Mouse (Mus musculus) ES-E14 (cell line): ENCODE measurements around the gene Schip1. TPM values are rescaled to one million over a fixed set of nuclear protein-coding genes. Genes with fewer than 3 reads are reported as not detected.

ENCODE experiments used
- DNase-seq: peaks from one replicate; pipeline ENCODE4 v3.0.0-alpha.2; 2013; ENCODE audit warnings: low read depth, low spot score
- H3K27ac ChIP-seq: 2 replicates; pipeline ENCODE4 v1.5.1; 2012; ENCODE audit warnings: low read depth, mild to moderate bottlenecking, low read length, moderate library complexity, mixed read lengths; ENCODE audit not compliant: poor library complexity, insufficient read depth, severe bottlenecking
- H3K36me3 ChIP-seq: 2 replicates; pipeline ENCODE4 v1.6.1; 2012; ENCODE audit warnings: mild to moderate bottlenecking, low read length, moderate library complexity, mixed read lengths; ENCODE audit not compliant: control insufficient read depth, poor library complexity, insufficient read depth, severe bottlenecking
- H3K4me1 ChIP-seq, 2 experiments: fragments of 150-350 bp in 1 of 2; sonication (generic) in 1 of 2; 2 replicates each; pipeline ENCODE4 v1.6.1; 2012; ENCODE audit warnings: low read length in 2 of 2, mild to moderate bottlenecking in 1 of 2, mixed read lengths in 1 of 2; ENCODE audit not compliant: control insufficient read depth in 2 of 2, insufficient read depth in 2 of 2, poor library complexity in 1 of 2
- H3K4me3 ChIP-seq, 2 experiments: fragments of 150-350 bp in 1 of 2; sonication (generic) in 1 of 2; 2 replicates each; pipeline ENCODE4 v1.5.1; 2012; ENCODE audit warnings: low read length in 2 of 2, low read depth in 1 of 2, mild to moderate bottlenecking in 1 of 2, mixed read lengths in 1 of 2; ENCODE audit not compliant: insufficient read depth in 1 of 2, poor library complexity in 1 of 2, severe bottlenecking in 1 of 2
- H3K9ac ChIP-seq: 2 replicates; pipeline ENCODE4 v1.6.1; 2012; ENCODE audit warnings: low read depth, mild to moderate bottlenecking, low read length, mixed read lengths; ENCODE audit not compliant: poor library complexity, insufficient read depth, severe bottlenecking
- H3K9me3 ChIP-seq: fragments of 150-350 bp; sonication (generic); 2 replicates; pipeline ENCODE4 v1.6.1; 2012; ENCODE audit warnings: low read depth, mild to moderate bottlenecking, low read length; ENCODE audit not compliant: control insufficient read depth, insufficient read depth
- CHD2 ChIP-seq: IDR thresholded peaks from 2 replicates; pipeline ENCODE4 v1.6.1; 2014; ENCODE audit warnings: mild to moderate bottlenecking, low read depth, low read length, inconsistent platforms
- HCFC1 ChIP-seq: IDR thresholded peaks from 2 replicates; pipeline ENCODE4 v1.6.1; 2012; ENCODE audit warnings: low read length, inconsistent platforms, borderline replicate concordance; ENCODE audit not compliant: insufficient read depth
- MAFK ChIP-seq: IDR thresholded peaks from 2 replicates; pipeline ENCODE4 v1.6.1; 2014; ENCODE audit warnings: mild to moderate bottlenecking, low read depth, low read length, inconsistent platforms; ENCODE audit not compliant: insufficient read depth
- ZC3H11A ChIP-seq: IDR thresholded peaks from 2 replicates; pipeline ENCODE4 v1.6.1; 2012; ENCODE audit warnings: low read depth, mild to moderate bottlenecking, inconsistent platforms, low read length, borderline replicate concordance
- ZNF384 ChIP-seq: IDR thresholded peaks from 2 replicates; pipeline ENCODE4 v1.6.1; 2012; ENCODE audit warnings: low read depth, low read length, inconsistent platforms
- in situ Hi-C, 2 experiments: fragments of 600-800 bp; cut with MboI; formaldehyde crosslinking; loops; one replicate each; pipeline ENCODE4 v1.15.1; 2025; ENCODE audit warnings: low sequenced_read_pairs in 2 of 2, inconsistent platforms in 1 of 2; ENCODE audit not compliant: unreplicated experiment in 2 of 2
- total RNA-seq: library from RNA; depleted of rRNA; stranded (reverse); fragments of 300-350 nt; gene quantifications from 2 replicates; pipeline ENCODE4 v1.2.3, GENCODE M21; 2012

The Schip1 gene
- total RNA-seq, 1 experiment, result 38.3 TPM

- Histone ChIP-seq H3K27ac (peak overlapping the region; percentile 55), H3K36me3 (no peaks in the 10 kb centered on the region; the same call in 1 of the 2 replicates), H3K9me3 (no peaks in the 10 kb centered on the region), H3K4me3 (0 out of 4 replicates have a peak overlapping the region, but pooled peaks of 1 of the 2 experiments have one; percentile 17), H3K9ac (no peak overlapping the region), H3K4me1 (peaks cover 21 to 25% of the 10 kb centered on the region in 2 experiments)
- in situ Hi-C loops, result no loop called here
- TF ChIP-seq ZC3H11A (no peak), HCFC1 (no peak), MAFK (peak; percentile 85)
- no peak for DNase-seq
Measured at GRCm38 (mm10) chr3:68565675-68566055, 501.1 kb downstream of the Schip1 start.

GRCm38 (mm10) chr3:68567581-68567980 lies 503.0 kb downstream of the Schip1 start:
- Histone ChIP-seq H3K9ac (no peak overlapping the region), H3K9me3 (no peaks in the 10 kb centered on the region), H3K4me1 (peaks cover 23 to 25% of the 10 kb centered on the region in 2 experiments), H3K4me3 (no peak overlapping the region), H3K36me3 (no peaks in the 10 kb centered on the region; the same call in 1 of the 2 replicates), H3K27ac (no peak overlapping the region)
- in situ Hi-C loops, result no loop called here
- no peak for DNase-seq
- TF ChIP-seq HCFC1, result no peak
- no peak for TF ChIP-seq ZNF384
- TF ChIP-seq ZC3H11A, result no peak
- TF ChIP-seq CHD2, result no peak
- TF ChIP-seq MAFK, result no peak

GRCm38 (mm10) chr3:68568149-68568548 lies 503.5 kb downstream of the Schip1 start:
- Histone ChIP-seq H3K36me3 (no peaks in the 10 kb centered on the region; the same call in 1 of the 2 replicates), H3K4me1 (peaks cover 23 to 25% of the 10 kb centered on the region in 2 experiments), H3K27ac (no peak overlapping the region), H3K9ac (no peak overlapping the region), H3K4me3 (no peak overlapping the region), H3K9me3 (no peaks in the 10 kb centered on the region)
- DNase-seq, result no peak
- in situ Hi-C loops, result no loop called here
- TF ChIP-seq CHD2 (no peak), ZNF384 (no peak), ZC3H11A (no peak), HCFC1 (no peak), MAFK (no peak)

GRCm38 (mm10) chr3:68568716-68569115 lies 504.1 kb downstream of the Schip1 start:
- H3K36me3 ChIP-seq, result no peaks in the 10 kb centered on the region; the same call in 1 of the 2 replicates
- no peaks in the 10 kb centered on the region for H3K9me3 ChIP-seq
- H3K4me1 ChIP-seq, result peaks cover 25 to 26% of the 10 kb centered on the region in 2 experiments
- in situ Hi-C loops, result no loop called here
- H3K9ac ChIP-seq, result no peak overlapping the region
- no peak overlapping the region for H3K27ac ChIP-seq
- no peak for TF ChIP-seq ZNF384
- TF ChIP-seq ZC3H11A, result no peak
- TF ChIP-seq CHD2, result no peak
- no peak for TF ChIP-seq MAFK
- TF ChIP-seq HCFC1, result no peak
- H3K4me3 ChIP-seq, result no peak overlapping the region
- no peak for DNase-seq

- TF ChIP-seq ZNF384 (no peak), CHD2 (no peak), MAFK (no peak), ZC3H11A (no peak), HCFC1 (no peak)
- in situ Hi-C loops, result no loop called here
Measured at GRCm38 (mm10) chr3:68570319-68570718, 505.7 kb downstream of the Schip1 start.

More at GRCm38 (mm10) chr3:68570319-68570718, 505.7 kb downstream of the Schip1 start:
- no peak for DNase-seq
- no peak overlapping the region for H3K4me3 ChIP-seq
- no peaks in the 10 kb centered on the region; the same call in 1 of the 2 replicates for H3K36me3 ChIP-seq
- no peaks in the 10 kb centered on the region for H3K9me3 ChIP-seq
- H3K4me1 ChIP-seq, result peaks cover 20% of the 10 kb centered on the region in 2 experiments; a peak in 3 of 4 replicates
- no peak overlapping the region for H3K9ac ChIP-seq
- no peak overlapping the region for H3K27ac ChIP-seq
